Comparison of ENCODE assay signal across 25 mouse cellular contexts in genomic region chr4:156100501-156100900, GRCm38 (mm10). TPM values are rescaled to one million over a fixed set of nuclear protein-coding genes. Genes with fewer than 3 reads are reported as not detected.
DNase-seq lines count a peak whose midpoint lies in the region; ATAC-seq lines count a peak whose summit lies in the region.
"Had no signal": no experiment of that assay in that cellular context is flagged by ENCODE, and none has a peak within 500 bp of the region (broad histone marks: within the 10 kb centered on the region; RNA-seq: fewer than 3 reads in every experiment).

No protein-coding gene starts in this region.

- no peak overlapping the region for H3K9ac ChIP-seq in liver, embryonic 15.5 days
- H3K9ac ChIP-seq in liver, embryonic 12.5 days, result no peak overlapping the region
- no peak overlapping the region for H3K9ac ChIP-seq in intestine, embryonic 16.5 days (ENCODE audit: low read depth, low read length)
- H3K9ac ChIP-seq in stomach, embryonic 15.5 days, result no peak overlapping the region
- H3K9ac ChIP-seq: embryonic facial prominence, embryonic 13.5 days; forebrain, embryonic 12.5 days; hindbrain, embryonic 13.5 days had no signal

- no peak overlapping the region for H3K27ac ChIP-seq in liver, embryonic 15.5 days (replicated peaks)
- H3K27ac ChIP-seq in liver, embryonic 12.5 days, result no peak overlapping the region
- peak overlapping the region; percentile 85 for H3K27ac ChIP-seq in intestine, embryonic 16.5 days (ENCODE audit: low read length)
- peak overlapping the region; percentile 58; the same call in 1 of the 2 replicates for H3K27ac ChIP-seq in stomach, embryonic 15.5 days
- H3K27ac ChIP-seq: embryonic facial prominence, embryonic 13.5 days; forebrain, embryonic 12.5 days; heart, embryonic 10.5 days; hindbrain, embryonic 13.5 days had no signal

- H3K36me3 ChIP-seq in liver, embryonic 15.5 days (replicated peaks), result no peaks in the 10 kb centered on the region
- no peaks in the 10 kb centered on the region for H3K36me3 ChIP-seq in liver, embryonic 12.5 days
- no peaks in the 10 kb centered on the region for H3K36me3 ChIP-seq in intestine, embryonic 16.5 days (ENCODE audit: control insufficient read depth, insufficient read depth, low read length)
- H3K36me3 ChIP-seq in stomach, embryonic 15.5 days, result no peaks in the 10 kb centered on the region
- H3K36me3 ChIP-seq: embryonic facial prominence, embryonic 13.5 days; forebrain, embryonic 12.5 days; heart, embryonic 10.5 days; hindbrain, embryonic 13.5 days had no signal

- H3K27me3 ChIP-seq in liver, embryonic 15.5 days, result no peaks in the 10 kb centered on the region
- H3K27me3 ChIP-seq in liver, embryonic 12.5 days (replicated peaks), result no peaks in the 10 kb centered on the region; the same call in 1 of the 2 replicates
- H3K27me3 ChIP-seq in intestine, embryonic 16.5 days (replicated peaks; ENCODE audit: control insufficient read depth, insufficient read depth, low read length), result no peaks in the 10 kb centered on the region
- no peaks in the 10 kb centered on the region for H3K27me3 ChIP-seq in stomach, embryonic 15.5 days (replicated peaks)
- H3K27me3 ChIP-seq: embryonic facial prominence, embryonic 13.5 days; forebrain, embryonic 12.5 days; hindbrain, embryonic 13.5 days had no signal

- 56% methylated on average over 5 of the region's 5 CpGs for WGBS in liver, embryonic 15.5 days (ENCODE audit: insufficient replicate concordance)
- WGBS in liver, embryonic 12.5 days (ENCODE audit: insufficient replicate concordance), result 67% methylated on average over 5 of the region's 5 CpGs
- 52% methylated on average over 5 of the region's 5 CpGs for WGBS in intestine, embryonic 16.5 days
- 63% methylated on average over 5 of the region's 5 CpGs for WGBS in stomach, embryonic 15.5 days

- no peaks in the 10 kb centered on the region for H3K9me3 ChIP-seq in liver, embryonic 15.5 days (replicated peaks)
- no peaks in the 10 kb centered on the region for H3K9me3 ChIP-seq in liver, embryonic 12.5 days (replicated peaks)
- H3K9me3 ChIP-seq in intestine, embryonic 16.5 days (ENCODE audit: control insufficient read depth, low read length), result no peaks in the 10 kb centered on the region
- H3K9me3 ChIP-seq in stomach, embryonic 15.5 days, result no peaks in the 10 kb centered on the region
- H3K9me3 ChIP-seq: embryonic facial prominence, embryonic 13.5 days; forebrain, embryonic 12.5 days; heart, embryonic 10.5 days; hindbrain, embryonic 13.5 days had no signal

- H3K4me2 ChIP-seq in liver, embryonic 15.5 days, result no peak overlapping the region
- no peak overlapping the region for H3K4me2 ChIP-seq in liver, embryonic 12.5 days
- 0 out of 2 replicates have a peak overlapping the region, but pooled peaks have one; percentile 14 for H3K4me2 ChIP-seq in intestine, embryonic 16.5 days (ENCODE audit: low read depth, low read length)
- H3K4me2 ChIP-seq in stomach, embryonic 15.5 days, result no peak overlapping the region
- H3K4me2 ChIP-seq: embryonic facial prominence, embryonic 13.5 days; forebrain, embryonic 12.5 days; hindbrain, embryonic 13.5 days had no signal

- DNase-seq in embryo, embryonic 9.5 days (ENCODE audit: extremely low spot score), result no peak
- no peak for DNase-seq in adrenal gland, adult 18-20 months (ENCODE audit: low spot score in 2 of 2)
- no peak for DNase-seq in embryo, embryonic 11 days
- DNase-seq: adrenal gland, adult 2 months; adrenal gland, postnatal 25 days; cerebellum, adult 2 months; cerebellum, postnatal 10 days; gastrocnemius, postnatal 10 days; heart, adult 18-20 months; heart, postnatal 10 days had no signal

- H3K4me1 ChIP-seq in liver, embryonic 15.5 days (replicated peaks), result 0 out of 2 replicates have a peak, but pooled peaks cover 3% of the 10 kb centered on the region
- 0 out of 2 replicates have a peak, but pooled peaks cover 5% of the 10 kb centered on the region for H3K4me1 ChIP-seq in liver, embryonic 12.5 days
- H3K4me1 ChIP-seq in intestine, embryonic 16.5 days (ENCODE audit: control insufficient read depth, insufficient read depth, low read length), result no peaks in the 10 kb centered on the region
- no peaks in the 10 kb centered on the region for H3K4me1 ChIP-seq in stomach, embryonic 15.5 days
- H3K4me1 ChIP-seq: embryonic facial prominence, embryonic 13.5 days; forebrain, embryonic 12.5 days; hindbrain, embryonic 13.5 days had no signal

- peak; percentile 26 for ATAC-seq in liver, embryonic 15.5 days (ENCODE audit: insufficient read depth)
- ATAC-seq in liver, embryonic 12.5 days, result no peak
- ATAC-seq in intestine, embryonic 16.5 days, result peak; percentile 87
- peak; percentile 58; the same call in 1 of the 2 replicates for ATAC-seq in stomach, embryonic 15.5 days (ENCODE audit: insufficient read depth, low FRiP score, low read depth)
- ATAC-seq: activated CD4-positive, CD25-positive, alpha-beta regulatory T cell, adult 4 months; forebrain, embryonic 16.5 days had no signal

- no peak overlapping the region for H3K4me3 ChIP-seq in liver, embryonic 15.5 days (replicated peaks)
- no peak overlapping the region for H3K4me3 ChIP-seq in liver, embryonic 12.5 days
- no peak overlapping the region for H3K4me3 ChIP-seq in intestine, embryonic 16.5 days (ENCODE audit: low read length)
- H3K4me3 ChIP-seq in stomach, embryonic 15.5 days (replicated peaks), result no peak overlapping the region
- H3K4me3 ChIP-seq: embryonic facial prominence, embryonic 13.5 days; forebrain, embryonic 12.5 days; heart, embryonic 10.5 days; hindbrain, embryonic 13.5 days had no signal

RNA-seq across cellular contexts. Expression of gene 9430015G10Rik, which starts 9.3 kb away (rescaled TPM):
- polyA plus RNA-seq in liver, embryonic 15.5 days (2015; fragmentation: Nextera tagmentation; extraction: Ambion mirVana), result 10.5 and 12.3 TPM in 2 replicates
- polyA plus RNA-seq in liver, embryonic 12.5 days (2016; fragmentation: Nextera tagmentation; extraction: Ambion mirVana), result 19.6 and 20.3 TPM in 2 replicates
- 21.4 and 22.3 TPM in 2 replicates for polyA plus RNA-seq in intestine, embryonic 16.5 days (2015; fragmentation: Nextera tagmentation; extraction: Ambion mirVana)
- polyA plus RNA-seq in stomach, embryonic 15.5 days (2015; fragmentation: Nextera tagmentation; extraction: Ambion mirVana), result 27.3 and 29.9 TPM in 2 replicates
- 10 to 100 TPM in 1 of 2 experiments, 1 to 10 TPM in 1; 9.6 to 12.9 TPM for total RNA-seq in adrenal gland, adult 18-20 months (2021)

RNA-seq across cellular contexts. Expression of gene Rnf223, which starts 29.8 kb away (rescaled TPM):
- polyA plus RNA-seq in liver, embryonic 15.5 days (2015; fragmentation: Nextera tagmentation; extraction: Ambion mirVana), result 0.08 and 0.18 TPM in 2 replicates
- 0.06 and 0.19 TPM in 2 replicates for polyA plus RNA-seq in liver, embryonic 12.5 days (2016; fragmentation: Nextera tagmentation; extraction: Ambion mirVana)
- polyA plus RNA-seq in intestine, embryonic 16.5 days (2015; fragmentation: Nextera tagmentation; extraction: Ambion mirVana), result 0.09 and 0.10 TPM in 2 replicates
- polyA plus RNA-seq in stomach, embryonic 15.5 days (2015; fragmentation: Nextera tagmentation; extraction: Ambion mirVana), result 0.39 and 0.44 TPM in 2 replicates
- total RNA-seq in adrenal gland, adult 18-20 months (2021), result under 1 TPM in 1 of 2 experiments, not detected in 1; 0.10 TPM
- total RNA-seq: heart, postnatal 10 days; hematopoietic stem cell, adult 5-6 weeks had no signal

RNA-seq across cellular contexts. Expression of gene Ttll10, which starts 41.3 kb away (rescaled TPM):
- polyA plus RNA-seq in liver, embryonic 15.5 days (2015; fragmentation: Nextera tagmentation; extraction: Ambion mirVana), result 0.22 and 0.58 TPM in 2 replicates
- polyA plus RNA-seq in liver, embryonic 12.5 days (2016; fragmentation: Nextera tagmentation; extraction: Ambion mirVana), result 0.07 and 0.15 TPM in 2 replicates
- polyA plus RNA-seq in intestine, embryonic 16.5 days (2015; fragmentation: Nextera tagmentation; extraction: Ambion mirVana), result 4.2 and 4.7 TPM in 2 replicates
- polyA plus RNA-seq in stomach, embryonic 15.5 days (2015; fragmentation: Nextera tagmentation; extraction: Ambion mirVana), result 4.1 and 5.0 TPM in 2 replicates
- total RNA-seq in adrenal gland, adult 18-20 months (2021), result under 1 TPM in 1 of 2 experiments, not detected in 1; 0.35 TPM
- total RNA-seq: common myeloid progenitor, adult 5-6 weeks; gastrocnemius, postnatal 10 days; gastrocnemius, postnatal 4 days; heart, postnatal 10 days; MEL had no signal
- polyA plus RNA-seq: activated CD4-positive, CD25-positive, alpha-beta regulatory T cell, adult 4 months; C2C12; forebrain, embryonic 16.5 days; hindbrain, embryonic 13.5 days had no signal

Comparison
In these comparisons a context has a peak if more than half of its experiments do, and no peak if none do; other contexts are left out.
1. H3K27ac ChIP-seq: peak in intestine, embryonic 16.5 days (single experiment) and stomach, embryonic 15.5 days (single experiment); none in liver, embryonic 15.5 days (single experiment) and liver, embryonic 12.5 days (single experiment).